Mouse (Mus musculus) neutrophil, adult 59 days (primary cell): ENCODE results near the gene Sez6l2. TPM values are rescaled to one million over a fixed set of nuclear protein-coding genes. Genes with fewer than 3 reads are reported as not detected.

Experiments used
- total RNA-seq, 2 experiments: library from RNA; stranded (reverse); gene quantifications; 1 replicate in 1 of 2; 2 replicates in 1 of 2; pipeline ENCODE4 v1.2.4; 2023

The Sez6l2 gene
- total RNA-seq: 1 to 10 TPM; 1.7 to 1.9 TPM

DNA sequence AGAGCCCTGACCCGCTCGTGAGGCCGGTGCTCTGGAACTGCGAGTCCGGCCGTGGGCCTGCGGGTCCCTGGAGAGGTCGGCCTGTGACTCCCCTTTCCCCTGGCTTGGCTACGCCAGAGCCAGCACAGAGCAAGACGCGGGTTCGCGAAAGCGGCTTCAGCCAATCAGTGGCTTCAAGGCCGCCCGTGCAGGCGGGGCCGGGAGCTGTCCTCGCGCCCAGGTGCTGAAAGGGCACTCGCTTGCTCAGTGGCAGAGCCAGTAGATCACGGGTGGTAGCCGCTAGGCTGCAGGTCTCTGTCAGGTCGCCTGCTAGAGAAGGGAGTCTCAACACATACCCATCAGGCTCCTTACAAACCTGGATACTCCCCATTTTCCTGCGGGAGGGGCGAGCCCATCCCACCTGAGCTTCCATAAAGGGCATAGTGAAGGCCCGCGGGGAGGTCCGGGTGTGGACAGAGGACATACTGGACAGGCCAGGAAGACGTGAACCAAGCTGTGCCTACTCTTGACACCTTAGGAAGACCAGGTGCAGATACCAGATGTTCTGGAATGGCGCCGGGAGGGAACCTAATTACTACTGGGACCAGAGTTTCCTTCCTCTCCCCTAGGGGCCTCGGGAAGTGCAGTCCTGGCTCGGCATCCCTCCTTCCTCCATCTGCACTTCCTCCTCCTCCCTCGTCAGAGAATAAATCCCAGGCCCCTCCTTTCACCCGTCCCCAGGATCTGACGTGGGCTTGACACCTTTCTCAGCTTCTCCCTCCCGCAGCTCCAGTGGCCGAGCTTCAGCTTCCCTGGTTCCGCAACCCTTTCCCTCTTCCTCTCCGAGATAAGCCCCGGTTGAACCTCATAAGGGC is at the start of gene Sez6l2:
Sez6l2 (plus strand) TSS at position 771 of the 854 bp plus-strand sequence.

DNA sequence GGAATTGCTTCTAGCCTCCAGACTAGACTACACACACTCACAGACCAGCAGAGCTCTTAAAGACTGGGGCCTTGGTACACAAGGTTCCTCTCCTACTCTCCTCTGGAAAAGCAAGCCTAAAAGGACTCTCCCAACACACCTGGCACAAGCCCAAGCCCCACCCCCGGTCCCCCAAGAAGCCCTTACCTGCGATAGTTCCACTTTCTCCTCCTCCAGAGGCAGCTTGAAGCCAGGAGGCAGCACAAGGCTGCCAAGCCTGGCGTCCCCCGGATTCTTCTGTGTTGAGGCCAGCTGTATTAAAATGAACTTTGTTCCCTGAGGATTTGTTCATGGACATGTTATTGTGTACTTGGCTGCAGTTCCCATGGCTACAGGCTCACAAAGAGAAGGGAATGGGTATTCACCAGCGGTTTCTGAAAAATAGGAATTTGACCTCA is 27.7 kb upstream of the Sez6l2 start, which contains the start of gene Tmem219:
Tmem219 (minus strand) TSS at position 294 of the 437 bp plus-strand sequence.

DNA sequence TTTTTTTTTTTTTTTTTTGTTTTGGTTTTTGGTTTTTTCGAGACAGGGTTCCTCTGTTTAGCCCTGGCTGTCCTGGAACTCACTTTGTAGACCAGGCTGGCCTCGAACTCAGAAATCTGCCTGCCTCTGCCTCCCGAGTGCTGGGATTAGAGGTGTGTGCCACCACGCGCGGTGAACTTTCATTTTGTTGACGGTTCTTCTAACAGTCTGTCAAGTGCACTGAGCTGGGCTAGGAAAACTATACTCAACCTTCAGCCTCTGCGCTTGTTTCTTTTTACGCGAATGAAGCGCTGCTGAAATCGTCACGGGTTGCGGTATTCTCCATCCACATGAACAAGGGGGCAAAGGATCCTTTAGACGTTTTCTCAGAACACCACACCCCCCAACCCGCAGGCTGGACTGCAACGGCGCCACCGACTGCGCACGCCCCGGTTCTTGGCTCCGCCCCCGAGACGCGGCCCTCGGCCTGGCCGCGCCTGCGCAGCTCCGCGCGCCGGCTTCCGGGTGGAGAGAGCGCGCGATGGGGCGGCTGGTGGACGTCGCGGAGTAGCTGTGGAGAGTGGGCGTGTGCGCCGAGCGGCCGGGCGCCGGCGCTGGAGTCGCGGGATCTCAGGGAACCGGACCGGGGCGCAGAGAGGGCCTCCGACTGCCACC is 21.9 kb upstream of the Sez6l2 start, which contains the start of gene Kctd13:
Kctd13 (plus strand) TSS at position 496 of the 654 bp plus-strand sequence.

GRCm38 (mm10) chr7:126949403-126949792 is 965 bp upstream of the Sez6l2 start, which contains the start of gene Asphd1:
Asphd1 (minus strand) TSS chr7:126949582.

GRCm38 (mm10) chr7:126975893-126975949 is 25.4 kb downstream of the Sez6l2 start, which contains the start of gene Cdipt:
Cdipt (plus strand) TSS chr7:126975914.

DNA sequence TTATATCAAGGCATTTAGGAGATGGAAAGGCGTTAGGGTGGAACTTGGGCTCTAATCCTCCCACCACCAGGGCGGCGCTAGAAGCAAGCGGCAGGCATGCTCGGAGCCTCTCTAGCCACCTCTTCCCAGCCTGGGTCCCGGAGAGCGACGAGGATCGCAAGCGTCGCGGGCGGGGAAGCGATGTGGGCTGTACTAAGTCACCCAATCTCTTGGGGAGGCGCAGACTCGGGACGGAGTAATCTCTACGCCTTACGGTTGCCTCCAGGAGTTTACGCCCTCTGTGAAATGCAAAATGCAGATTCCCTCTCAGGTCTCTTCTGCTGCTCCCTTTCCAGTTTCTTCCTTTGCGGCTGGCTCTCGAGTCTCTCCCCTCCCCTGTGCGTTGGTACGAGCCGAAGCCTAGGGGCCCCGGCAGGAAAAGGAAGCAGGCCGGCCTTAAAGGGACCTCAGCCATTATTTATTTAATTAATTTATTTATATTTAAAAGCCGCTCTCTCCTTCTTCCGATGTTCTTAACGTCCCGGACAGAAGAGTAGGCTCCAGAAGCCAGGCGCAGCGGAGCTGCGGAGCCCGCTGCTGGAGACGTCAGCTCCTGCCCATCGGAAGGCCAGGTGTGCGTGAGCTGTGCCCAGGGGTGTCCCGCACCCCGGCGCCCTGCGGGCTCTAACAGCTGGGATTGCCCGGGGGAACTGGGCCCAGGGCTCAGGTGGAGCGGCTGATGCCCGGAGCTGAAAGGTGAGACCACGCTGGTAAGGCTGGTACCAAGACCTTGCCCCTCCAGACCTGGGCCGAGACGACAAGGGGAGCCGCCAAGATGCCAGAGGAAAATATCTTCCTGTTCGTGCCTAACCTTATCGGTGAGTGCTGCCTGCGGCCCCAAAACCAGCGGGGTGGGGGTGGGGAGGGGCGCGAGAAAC is 25.8 kb downstream of the Sez6l2 start, which contains the start of gene Cdiptos:
Cdiptos (minus strand) TSS at position 149 of the 917 bp plus-strand sequence.

GRCm38 (mm10) chr7:127014320-127014719 is 64.0 kb downstream of the Sez6l2 start, which contains the start of gene Mvp:
Mvp (minus strand) TSS chr7:127014621.

DNA sequence TGATC is 65.9 kb downstream of the Sez6l2 start, which contains the start of gene Pagr1b:
Pagr1b (minus strand) TSS at position 4 of the 5 bp plus-strand sequence.

DNA sequence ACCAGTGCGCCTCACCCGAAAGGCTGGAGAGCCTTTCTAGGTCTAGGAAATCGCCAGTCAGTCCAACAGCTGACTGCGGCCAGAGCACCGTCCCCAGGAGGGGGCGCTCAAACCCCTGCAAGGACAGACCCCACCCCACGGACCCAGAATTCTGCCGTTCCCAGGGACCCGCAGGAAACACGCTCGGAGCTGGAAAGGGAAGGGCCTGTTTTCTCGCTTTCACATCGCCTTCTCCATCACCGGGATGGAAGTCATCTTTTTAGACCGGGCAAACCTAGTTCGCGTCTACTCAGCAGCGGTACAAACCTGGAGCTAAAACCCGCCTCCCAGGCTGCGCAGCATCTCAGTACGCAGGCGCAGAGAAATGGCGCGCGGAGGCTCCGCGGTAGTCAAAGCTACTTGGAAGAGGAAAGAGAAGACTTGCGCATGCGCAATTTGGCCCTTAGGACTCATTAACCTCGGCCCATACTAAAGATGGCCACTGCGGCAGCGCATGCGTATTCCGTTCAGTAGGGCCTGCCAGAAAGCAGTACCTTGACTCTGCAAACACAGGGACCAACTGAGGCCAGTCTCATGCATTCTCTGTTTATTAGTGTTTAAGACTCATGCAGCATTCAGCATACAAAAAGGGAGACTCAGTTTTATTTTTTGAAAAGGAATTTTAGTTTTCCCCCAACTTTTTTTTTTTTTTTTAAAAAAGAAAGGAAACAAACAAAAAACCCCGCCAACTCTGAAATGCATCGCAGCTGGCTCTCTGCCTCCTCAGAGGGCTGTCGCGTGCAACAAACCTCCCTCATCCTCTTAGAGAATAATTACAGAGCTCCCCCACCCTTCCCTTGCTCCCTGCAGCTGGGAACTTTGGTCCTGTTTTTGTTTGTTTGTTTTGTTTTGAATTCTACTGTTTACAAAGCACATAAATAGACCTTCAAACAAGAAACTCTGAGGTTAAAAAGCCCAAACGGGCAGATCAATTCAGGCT is 66.9 kb downstream of the Sez6l2 start, which contains the start of gene Pagr1a:
Pagr1a (minus strand) TSS at position 382 of the 979 bp plus-strand sequence.

Other genes with a start within 250 kb of the Sez6l2 start
- 1,000 to 10,000 TPM; 1,849 to 1,913 TPM for gene Coro1a, start 242.8 kb upstream of the Sez6l2 start, total RNA-seq
- gene Mapk3, start 191.0 kb upstream of the Sez6l2 start, total RNA-seq: 100 to 1,000 TPM; 256 to 270 TPM
- gene Gdpd3, start 184.2 kb upstream of the Sez6l2 start, total RNA-seq: 10 to 100 TPM; 27.6 to 27.7 TPM
- gene Ypel3, start 173.6 kb upstream of the Sez6l2 start, total RNA-seq: 100 to 1,000 TPM; 259 to 299 TPM
- 1 to 10 TPM; 6.4 to 6.9 TPM for gene Tbx6, start 169.1 kb upstream of the Sez6l2 start, total RNA-seq
- gene Ppp4c, start 158.1 kb upstream of the Sez6l2 start, total RNA-seq: 100 to 1,000 TPM; 230 to 231 TPM
- gene Fam57b, start 152.9 kb upstream of the Sez6l2 start, total RNA-seq: not detected
- not detected for gene 4930451I11Rik, start 118.9 kb upstream of the Sez6l2 start, total RNA-seq
- not detected for gene Doc2a, start 103.1 kb upstream of the Sez6l2 start, total RNA-seq
- gene Hirip3, start 88.6 kb upstream of the Sez6l2 start, total RNA-seq: 10 to 100 TPM; 35.2 to 41.1 TPM
- gene Ino80e, start 88.2 kb upstream of the Sez6l2 start, total RNA-seq: 10 to 100 TPM; 47.1 to 51.6 TPM
- gene Taok2, start 65.9 kb upstream of the Sez6l2 start, total RNA-seq: 10 to 100 TPM; 60.5 to 65.1 TPM
- gene Tmem219, start 27.6 kb upstream of the Sez6l2 start, total RNA-seq: 10 to 100 TPM; 43.6 to 45.3 TPM
- 10 to 100 TPM; 19.0 to 20.9 TPM for gene Kctd13, start 21.7 kb upstream of the Sez6l2 start, total RNA-seq
- not detected for gene Asphd1, start 981 bp upstream of the Sez6l2 start, total RNA-seq
- gene Cdipt, start 25.4 kb downstream of the Sez6l2 start, total RNA-seq: 10 to 100 TPM; 58.6 to 74.2 TPM
- 1 to 10 TPM; 1.5 to 1.7 TPM for gene Cdiptos, start 25.5 kb downstream of the Sez6l2 start, total RNA-seq
- 10 to 100 TPM; 40.7 to 54.2 TPM for gene Mvp, start 64.1 kb downstream of the Sez6l2 start, total RNA-seq
- gene Pagr1b, start 65.9 kb downstream of the Sez6l2 start, total RNA-seq: 1 to 10 TPM; 2.1 to 7.5 TPM
- gene Pagr1a, start 66.8 kb downstream of the Sez6l2 start, total RNA-seq: 10 to 100 TPM in 1 of 2 experiments, 1 to 10 TPM in 1; 8.7 to 32.2 TPM
- gene Gm42742, start 70.5 kb downstream of the Sez6l2 start, total RNA-seq: 10 to 100 TPM in 1 of 2 experiments, under 1 TPM in 1; 0.20 to 34.3 TPM
- under 1 TPM in 1 of 2 experiments, not detected in 1; 0.20 TPM for gene Prrt2, start 70.6 kb downstream of the Sez6l2 start, total RNA-seq
- 100 to 1,000 TPM; 181 to 187 TPM for gene Maz, start 76.5 kb downstream of the Sez6l2 start, total RNA-seq
- 10 to 100 TPM; 60.6 to 63.2 TPM for gene Kif22, start 91.9 kb downstream of the Sez6l2 start, total RNA-seq
- 1 to 10 TPM in 1 of 2 experiments, under 1 TPM in 1; 0.60 to 1.6 TPM for gene Zg16, start 136.8 kb downstream of the Sez6l2 start, total RNA-seq
- gene AI467606, start 140.8 kb downstream of the Sez6l2 start, total RNA-seq: 100 to 1,000 TPM; 131 to 144 TPM
- 1 to 10 TPM; 4.2 to 6.3 TPM for gene Qprt, start 171.7 kb downstream of the Sez6l2 start, total RNA-seq
- 100 to 1,000 TPM; 126 to 127 TPM for gene Spn, start 187.3 kb downstream of the Sez6l2 start, total RNA-seq
- 10 to 100 TPM; 47.7 to 62.5 TPM for gene Cd2bp2, start 245.5 kb downstream of the Sez6l2 start, total RNA-seq